Mouse (Mus musculus) stomach, embryonic 14.5 days (tissue): ENCODE results near the gene Tbc1d2. TPM values are rescaled to one million over a fixed set of nuclear protein-coding genes. Genes with fewer than 3 reads are reported as not detected.

Experiments used
- ATAC-seq: fragments of 200-750 bp; cut with Nextera tagmentation; 2 replicates; pipeline ENCODE4 v1.8.0; 2017; ENCODE audit warnings: low read depth, moderate TSS enrichment; ENCODE audit not compliant: insufficient number of reproducible peaks, insufficient read depth, low FRiP score
- H3K27ac ChIP-seq: fragments of 300-500 bp; sonication (generic); 2 replicates; pipeline ENCODE4 v1.5.1; 2014; ENCODE audit warnings: mild to moderate bottlenecking, low read length, moderate library complexity, mixed read lengths
- H3K27me3 ChIP-seq: fragments of 300-500 bp; sonication (generic); 2 replicates; pipeline ENCODE4 v1.6.1; 2014; ENCODE audit warnings: low read length, control low read depth, mixed read lengths; ENCODE audit not compliant: control insufficient read depth, insufficient read depth
- H3K36me3 ChIP-seq: fragments of 300-500 bp; sonication (generic); 2 replicates; pipeline ENCODE4 v1.6.1; 2014; ENCODE audit warnings: mild to moderate bottlenecking, control low read depth, low read length, moderate library complexity, mixed read lengths; ENCODE audit not compliant: control insufficient read depth, insufficient read depth
- H3K4me1 ChIP-seq: fragments of 300-500 bp; sonication (generic); 2 replicates; pipeline ENCODE4 v1.6.1; 2014; ENCODE audit warnings: low read length, control low read depth, mixed read lengths; ENCODE audit not compliant: control insufficient read depth, insufficient read depth
- H3K4me2 ChIP-seq: fragments of 300-500 bp; sonication (generic); replicated peaks from 2 replicates; pipeline ENCODE4 v1.6.1; 2014; ENCODE audit warnings: low read depth, low read length, control low read depth
- H3K4me3 ChIP-seq: fragments of 300-500 bp; sonication (generic); 2 replicates; pipeline ENCODE4 v1.5.1; 2014; ENCODE audit warnings: low read depth, low read length, control low read depth
- H3K9ac ChIP-seq: fragments of 300-500 bp; sonication (generic); replicated peaks from 2 replicates; pipeline ENCODE4 v1.6.1; 2014; ENCODE audit warnings: low read depth, mild to moderate bottlenecking, control low read depth, low read length, moderate library complexity, mixed read lengths
- H3K9me3 ChIP-seq: fragments of 300-500 bp; sonication (generic); 2 replicates; pipeline ENCODE4 v1.6.1; 2016; ENCODE audit warnings: low read depth, low read length, control low read depth; ENCODE audit not compliant: control insufficient read depth
- WGBS: fragments of 180-500 bp; shearing (Covaris S2); extraction: QIAGEN DNeasy Blood & Tissue Kit; methylation state at CpG from one replicate; pipeline ENCODE4 v1.1.7; 2014; 5-methylcytosine and 5-hydroxymethylcytosine counted together
- polyA plus RNA-seq: library from polyadenylated mRNA; unstranded; fragments of >200 nt; fragmentation: Nextera tagmentation; extraction: Ambion mirVana; gene quantifications from 2 replicates; pipeline ENCODE4 v1.2.1, GENCODE M21; 2014

The Tbc1d2 gene
- 2.2 and 2.3 TPM in 2 replicates for polyA plus RNA-seq

DNA sequence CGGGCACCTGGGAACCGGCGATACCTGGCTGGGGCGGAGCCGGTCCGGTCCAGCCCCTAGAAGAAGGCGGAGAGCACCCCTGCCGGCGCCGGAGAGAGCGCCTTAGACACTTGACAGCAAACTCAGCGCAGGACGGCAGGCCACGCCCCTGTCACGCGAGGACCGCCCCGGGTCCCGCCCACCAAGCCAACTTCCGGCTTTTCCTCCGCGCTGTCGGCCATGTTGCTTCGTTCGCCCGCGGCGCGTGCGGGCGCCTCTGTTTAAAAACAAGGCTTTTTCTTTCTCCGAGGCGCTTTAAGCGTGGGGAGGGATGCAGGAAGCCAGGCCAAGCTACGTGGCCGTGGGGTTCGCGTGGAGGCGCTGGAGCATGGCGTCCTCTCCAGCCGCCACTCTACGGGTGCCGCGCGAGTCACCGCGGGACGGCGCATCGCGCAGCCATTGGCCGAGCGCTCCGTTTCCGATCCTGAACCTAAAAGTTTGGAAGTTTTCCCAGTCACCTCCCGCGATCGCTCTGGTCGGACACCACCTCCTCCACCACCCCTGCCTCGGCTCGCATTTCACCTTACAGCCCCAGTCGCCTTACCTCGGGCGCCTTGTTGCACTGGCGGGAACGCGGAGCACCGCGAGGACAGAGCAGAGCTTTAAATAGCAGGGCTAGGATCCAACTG lies at the start of gene Tbc1d2:
Tbc1d2 (minus strand) TSS at position 124 of the 668 bp plus-strand sequence.
- no peaks in the 10 kb centered on the region for H3K36me3 ChIP-seq
- 0% methylated on average over 67 of the region's 69 CpGs for whole genome bisulfite sequencing
- peak; percentile 96 for ATAC-seq

DNA sequence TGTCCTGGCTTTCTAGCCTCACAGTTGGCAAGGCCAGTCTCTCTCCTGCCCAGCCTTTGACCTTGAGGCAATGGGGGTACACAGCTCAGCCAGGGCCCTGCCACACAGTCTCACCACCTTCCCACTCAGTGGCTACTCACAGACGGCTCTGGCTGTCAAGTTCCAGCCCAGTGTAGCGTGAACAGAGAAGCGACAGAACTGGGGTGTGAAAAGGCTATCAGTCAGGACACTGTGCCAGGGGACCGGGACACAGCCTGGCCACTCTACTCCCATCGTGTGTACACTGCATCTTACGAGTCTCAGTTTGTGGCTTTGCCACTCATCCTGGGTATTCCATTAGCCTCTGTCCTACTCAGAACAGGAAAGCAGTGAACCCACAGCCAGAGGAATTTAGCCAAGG lies 46.5 kb upstream of the Tbc1d2 start:
- no peak overlapping the region for H3K4me3 ChIP-seq
- no peaks in the 10 kb centered on the region for H3K27me3 ChIP-seq
- no peak overlapping the region for H3K4me2 ChIP-seq
- H3K27ac ChIP-seq, result no peak overlapping the region
- no peak overlapping the region for H3K9ac ChIP-seq
- no peak for ATAC-seq
- 72% methylated on average over 6 of the region's 6 CpGs for WGBS
- H3K9me3 ChIP-seq, result no peaks in the 10 kb centered on the region
- H3K36me3 ChIP-seq, result no peaks in the 10 kb centered on the region
- no peaks in the 10 kb centered on the region for H3K4me1 ChIP-seq

More for the DNA sequence above, at the start of gene Tbc1d2:
- H3K4me1 ChIP-seq, result 0 out of 2 replicates have a peak, but pooled peaks cover 6% of the 10 kb centered on the region
- H3K4me3 ChIP-seq, result peak within 1 kb of the TSS; percentile 54
- peak within 1 kb of the TSS; percentile 39 for H3K9ac ChIP-seq
- H3K27ac ChIP-seq, result peak within 1 kb of the TSS; percentile 53
- peak within 1 kb of the TSS; percentile 95 for H3K4me2 ChIP-seq
- H3K9me3 ChIP-seq, result no peaks in the 10 kb centered on the region
- 0 out of 2 replicates have a peak, but pooled peaks cover 3% of the 10 kb centered on the region for H3K27me3 ChIP-seq

DNA sequence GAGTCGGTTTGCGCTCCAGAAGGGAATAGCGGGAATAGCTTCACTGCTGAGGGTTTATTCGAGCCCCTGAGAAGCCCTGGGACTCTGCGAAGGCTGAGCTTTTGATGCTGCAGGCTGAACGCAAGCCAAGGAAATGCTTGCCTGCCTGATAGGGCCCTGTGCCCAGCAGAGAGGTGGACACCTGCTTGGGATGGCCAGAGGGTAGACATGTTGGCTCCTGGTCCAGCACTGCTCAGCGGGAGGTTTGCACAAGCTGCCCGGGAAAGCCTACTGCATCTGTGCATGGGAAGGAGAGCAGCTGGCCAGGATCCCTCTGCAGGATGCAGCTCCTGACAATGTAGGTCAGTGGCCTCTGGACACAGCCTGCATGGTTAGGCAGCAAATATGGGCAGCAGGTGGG lies 40.6 kb upstream of the Tbc1d2 start:
- no peaks in the 10 kb centered on the region for H3K36me3 ChIP-seq
- ATAC-seq, result no peak
- H3K27ac ChIP-seq, result no peak overlapping the region
- 79% methylated on average over 8 of the region's 8 CpGs for WGBS
- no peaks in the 10 kb centered on the region for H3K4me1 ChIP-seq
- H3K27me3 ChIP-seq, result no peaks in the 10 kb centered on the region
- H3K9me3 ChIP-seq, result no peaks in the 10 kb centered on the region
- H3K4me3 ChIP-seq, result no peak overlapping the region
- no peak overlapping the region for H3K9ac ChIP-seq
- no peak overlapping the region for H3K4me2 ChIP-seq

DNA sequence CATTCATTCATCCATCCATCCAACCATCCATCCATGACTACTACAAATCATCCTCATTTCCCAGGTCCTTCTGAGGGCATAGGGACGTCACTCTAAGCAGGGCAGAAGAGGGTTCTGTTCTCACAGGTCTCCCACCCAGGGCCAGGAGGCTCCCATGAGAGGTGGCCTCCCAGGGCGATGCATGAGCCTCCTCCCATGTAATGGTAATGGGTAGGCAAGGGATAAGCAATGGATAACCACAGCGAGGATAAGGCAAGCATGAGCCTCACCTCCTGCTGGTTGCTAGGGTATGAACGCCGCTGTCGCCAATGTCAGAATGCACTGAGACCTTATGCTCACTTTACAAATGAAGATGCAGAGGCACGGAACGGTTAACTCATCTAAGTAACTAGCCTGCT lies 40.0 kb upstream of the Tbc1d2 start:
- Histone ChIP-seq H3K27ac (no peak overlapping the region), H3K36me3 (no peaks in the 10 kb centered on the region), H3K4me2 (no peak overlapping the region), H3K9me3 (no peaks in the 10 kb centered on the region), H3K4me3 (no peak overlapping the region), H3K27me3 (no peaks in the 10 kb centered on the region), H3K4me1 (no peaks in the 10 kb centered on the region), H3K9ac (no peak overlapping the region)
- ATAC-seq, result no peak
- WGBS, result 84% methylated on average over 8 of the region's 8 CpGs

DNA sequence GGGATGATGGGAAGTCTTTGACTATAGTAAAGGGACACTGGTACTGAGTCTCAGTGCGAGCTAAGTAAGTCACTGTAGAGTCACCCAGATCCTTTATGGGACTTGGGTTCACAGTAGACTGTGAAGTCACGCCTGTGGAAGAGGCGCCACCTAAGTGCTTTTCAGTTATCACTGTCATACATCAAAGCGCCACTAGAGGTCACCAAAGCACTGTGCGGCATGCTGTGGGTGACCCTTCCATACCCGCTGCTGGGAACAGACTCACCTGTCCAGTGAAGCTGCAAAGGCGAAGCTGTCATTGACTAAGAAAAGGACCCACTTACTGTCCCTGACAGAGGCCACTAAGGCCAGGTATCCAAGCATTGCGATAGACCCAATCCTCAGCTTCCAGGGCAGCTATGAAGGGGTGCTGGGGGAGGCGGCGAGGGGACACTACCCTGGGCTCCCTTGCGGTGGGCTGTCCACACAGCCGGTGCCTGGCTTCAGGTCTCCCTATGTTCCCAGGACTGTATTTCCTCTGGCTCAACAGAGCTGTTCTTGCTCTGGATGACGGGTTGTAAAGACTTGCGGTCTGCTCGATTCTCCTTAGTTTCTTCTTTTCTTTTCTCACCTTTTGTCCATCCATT lies 39.5 kb upstream of the Tbc1d2 start:
- no peaks in the 10 kb centered on the region for H3K9me3 ChIP-seq
- no peak overlapping the region for H3K27ac ChIP-seq
- no peak overlapping the region for H3K4me3 ChIP-seq
- H3K4me2 ChIP-seq, result no peak overlapping the region
- WGBS, result 44% methylated on average over 15 of the region's 15 CpGs
- no peaks in the 10 kb centered on the region for H3K4me1 ChIP-seq
- H3K36me3 ChIP-seq, result no peaks in the 10 kb centered on the region
- no peaks in the 10 kb centered on the region for H3K27me3 ChIP-seq
- ATAC-seq, result peak; percentile 74; the same call in 1 of the 2 replicates
- no peak overlapping the region for H3K9ac ChIP-seq

DNA sequence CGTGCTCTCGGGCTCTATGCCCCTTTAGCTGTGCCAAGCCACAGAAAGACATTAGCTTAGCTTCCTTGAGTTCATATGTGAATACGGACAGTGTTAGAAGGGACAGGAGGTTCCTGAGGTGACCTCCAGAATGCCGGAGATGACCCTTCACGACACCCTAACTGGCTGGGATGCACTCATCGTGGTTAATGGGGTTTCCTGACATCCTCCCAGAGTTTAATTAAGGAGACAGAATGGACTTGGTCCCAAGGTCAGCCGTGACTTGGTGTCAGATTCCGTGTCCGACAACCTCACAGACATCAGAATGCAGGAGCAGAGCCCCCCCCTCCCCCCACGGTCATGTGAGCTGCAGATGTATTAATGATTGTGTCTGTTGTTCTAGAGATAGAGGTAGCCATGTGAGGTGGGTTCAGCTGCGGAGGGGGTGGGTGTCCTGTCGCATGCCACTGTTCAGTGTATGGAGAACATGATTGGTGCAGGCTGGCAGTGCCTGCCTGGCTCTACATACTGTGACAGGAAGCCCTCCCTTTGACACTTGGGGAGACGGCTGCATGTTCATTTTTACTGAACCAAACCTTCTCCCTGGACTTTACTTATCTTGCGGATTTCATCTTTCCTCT lies 38.3 kb upstream of the Tbc1d2 start:
- ATAC-seq, result no peak
- 71% methylated on average over 14 of the region's 14 CpGs for whole genome bisulfite sequencing
- Histone ChIP-seq H3K4me2 (no peak overlapping the region), H3K9ac (no peak overlapping the region), H3K36me3 (no peaks in the 10 kb centered on the region), H3K27ac (no peak overlapping the region), H3K4me1 (no peaks in the 10 kb centered on the region), H3K4me3 (no peak overlapping the region), H3K9me3 (no peaks in the 10 kb centered on the region), H3K27me3 (no peaks in the 10 kb centered on the region)

DNA sequence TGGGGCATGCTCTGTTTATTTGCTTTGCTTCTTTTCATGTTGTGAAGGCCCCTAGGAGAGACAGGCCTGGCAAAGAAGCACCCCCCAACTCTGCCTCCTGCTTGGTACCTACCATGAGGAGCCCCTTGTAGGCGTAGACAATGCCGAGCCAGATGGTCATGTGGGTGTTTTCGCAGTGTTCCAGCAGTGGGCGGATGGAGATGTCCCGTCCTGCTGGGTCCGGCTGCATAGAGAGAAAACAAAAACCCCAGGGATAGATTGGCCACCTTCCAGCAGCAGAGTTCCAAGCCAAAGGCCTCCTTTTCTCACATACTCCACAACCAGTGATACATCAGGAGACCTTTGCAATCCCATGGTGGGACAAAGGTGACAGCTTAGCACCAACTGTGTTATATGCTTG lies 34.2 kb upstream of the Tbc1d2 start:
- no peak overlapping the region for H3K9ac ChIP-seq
- ATAC-seq, result no peak
- H3K4me3 ChIP-seq, result no peak overlapping the region
- H3K9me3 ChIP-seq, result no peaks in the 10 kb centered on the region
- 63% methylated on average over 6 of the region's 6 CpGs for WGBS
- no peak overlapping the region for H3K4me2 ChIP-seq
- no peak overlapping the region for H3K27ac ChIP-seq
- H3K27me3 ChIP-seq, result no peaks in the 10 kb centered on the region
- no peaks in the 10 kb centered on the region for H3K36me3 ChIP-seq
- H3K4me1 ChIP-seq, result no peaks in the 10 kb centered on the region

DNA sequence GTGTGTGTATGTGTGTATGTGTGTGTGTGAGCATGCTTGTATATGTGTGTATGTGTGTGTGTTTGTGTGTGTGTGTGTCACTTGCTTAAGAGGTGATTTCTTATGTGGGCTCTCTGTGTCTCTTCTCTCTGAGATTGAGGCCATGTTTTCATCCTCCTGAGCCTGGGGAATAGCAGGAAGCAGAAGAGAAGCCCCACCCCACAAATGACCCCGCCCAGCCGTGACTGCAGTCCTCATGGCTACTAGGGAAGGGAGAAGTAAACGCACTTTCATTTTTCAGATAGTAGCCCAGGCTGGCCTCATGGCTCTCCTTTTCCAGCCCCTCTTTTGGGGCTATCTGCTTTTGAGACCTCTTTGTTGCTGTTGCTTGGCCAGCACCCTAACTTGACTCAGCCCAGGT lies 26.6 kb upstream of the Tbc1d2 start:
- ATAC-seq, result no peak
- no peak overlapping the region for H3K4me3 ChIP-seq
- no peak overlapping the region for H3K9ac ChIP-seq
- H3K4me1 ChIP-seq, result no peaks in the 10 kb centered on the region
- H3K27ac ChIP-seq, result no peak overlapping the region
- whole genome bisulfite sequencing, result 69% methylated on average over 3 of the region's 3 CpGs
- no peak overlapping the region for H3K4me2 ChIP-seq
- no peaks in the 10 kb centered on the region for H3K9me3 ChIP-seq
- H3K27me3 ChIP-seq, result no peaks in the 10 kb centered on the region
- no peaks in the 10 kb centered on the region for H3K36me3 ChIP-seq
